In genomic region chr13:55829018-55829655, GRCm38 (mm10) we compare ENCODE assay signal across 17 mouse cellular contexts. TPM values are rescaled to one million over a fixed set of nuclear protein-coding genes. Genes with fewer than 3 reads are reported as not detected.
DNase-seq lines count a peak whose midpoint lies in the region; ATAC-seq and TF ChIP-seq lines count a peak whose summit lies in the region.
"Had no signal": no experiment of that assay in that cellular context is flagged by ENCODE, and none has a peak within 500 bp of the region (broad histone marks: within the 10 kb centered on the region; RNA-seq: fewer than 3 reads in every experiment).

No protein-coding gene starts in this region.

- no peak overlapping the region for H3K27ac ChIP-seq in hindbrain, embryonic 11.5 days (ENCODE audit: low read depth, low read length)
- no peak overlapping the region for H3K27ac ChIP-seq in hindbrain, embryonic 12.5 days
- no peak overlapping the region for H3K27ac ChIP-seq in ES-E14 (ENCODE audit: insufficient read depth, low read depth, low read length, poor library complexity, severe bottlenecking)
- H3K27ac ChIP-seq in embryonic facial prominence, embryonic 11.5 days (replicated peaks; ENCODE audit: low read depth, low read length) = peak overlapping the region; percentile 44; the same call in 1 of the 2 replicates
- H3K27ac ChIP-seq in limb, embryonic 12.5 days = peak overlapping the region; percentile 88
- H3K27ac ChIP-seq: liver, embryonic 14.5 days had no signal

- H3K9me3 ChIP-seq in hindbrain, embryonic 11.5 days (ENCODE audit: control insufficient read depth, low read length) = no peaks in the 10 kb centered on the region
- no peaks in the 10 kb centered on the region for H3K9me3 ChIP-seq in hindbrain, embryonic 12.5 days (replicated peaks)
- no peaks in the 10 kb centered on the region for H3K9me3 ChIP-seq in ES-E14 (ENCODE audit: control insufficient read depth, insufficient read depth, low read depth, low read length)
- no peaks in the 10 kb centered on the region for H3K9me3 ChIP-seq in embryonic facial prominence, embryonic 11.5 days (replicated peaks; ENCODE audit: control insufficient read depth, low read length)
- no peaks in the 10 kb centered on the region for H3K9me3 ChIP-seq in limb, embryonic 12.5 days

- H3K9ac ChIP-seq in hindbrain, embryonic 11.5 days (ENCODE audit: low read depth, low read length) = no peak overlapping the region
- no peak overlapping the region for H3K9ac ChIP-seq in hindbrain, embryonic 12.5 days
- H3K9ac ChIP-seq in ES-E14 (ENCODE audit: insufficient read depth, low read depth, low read length, poor library complexity, severe bottlenecking) = no peak overlapping the region
- peak overlapping the region; percentile 66 for H3K9ac ChIP-seq in embryonic facial prominence, embryonic 11.5 days (replicated peaks; ENCODE audit: low read length)
- peak overlapping the region; percentile 93 for H3K9ac ChIP-seq in limb, embryonic 12.5 days (replicated peaks)
- H3K9ac ChIP-seq: liver, embryonic 14.5 days had no signal

- DNase-seq in hindbrain, embryonic 11.5 days (ENCODE audit: low spot score) = peak; percentile 68
- DNase-seq in ES-E14 (ENCODE audit: low read depth, low spot score) = peak; percentile 25
- no peak for DNase-seq in embryonic facial prominence, embryonic 11.5 days (ENCODE audit: low spot score)
- DNase-seq in thymus, adult 18-20 months = no peak
- DNase-seq in lung, postnatal 10 days = no peak
- DNase-seq in spleen, adult 12 weeks (ENCODE audit: low spot score) = no peak
- DNase-seq: cerebellum, adult 11 months; heart, adult 11 months; kidney, postnatal 25 days; layer of hippocampus, postnatal 36 days had no signal

- H3K36me3 ChIP-seq in hindbrain, embryonic 11.5 days (ENCODE audit: control insufficient read depth, insufficient read depth, low read length) = no peaks in the 10 kb centered on the region
- no peaks in the 10 kb centered on the region for H3K36me3 ChIP-seq in hindbrain, embryonic 12.5 days
- no peaks in the 10 kb centered on the region for H3K36me3 ChIP-seq in ES-E14 (ENCODE audit: control insufficient read depth, insufficient read depth, low read length, poor library complexity, severe bottlenecking)
- no peaks in the 10 kb centered on the region for H3K36me3 ChIP-seq in embryonic facial prominence, embryonic 11.5 days (replicated peaks; ENCODE audit: control insufficient read depth, insufficient read depth, low read depth, low read length)
- H3K36me3 ChIP-seq in limb, embryonic 12.5 days = peaks cover 14% of the 10 kb centered on the region

- peaks cover 5% of the 10 kb centered on the region for H3K4me1 ChIP-seq in hindbrain, embryonic 11.5 days (replicated peaks; ENCODE audit: control insufficient read depth, insufficient read depth, low read length)
- peaks cover 23% of the 10 kb centered on the region for H3K4me1 ChIP-seq in hindbrain, embryonic 12.5 days
- peaks cover 0 to 3% of the 10 kb centered on the region in 2 experiments; a peak in 1 of 4 replicates for H3K4me1 ChIP-seq in ES-E14 (ENCODE audit: control insufficient read depth in 2 of 2, insufficient read depth in 2 of 2, low read length in 2 of 2, poor library complexity in 1 of 2)
- peaks cover 4% of the 10 kb centered on the region for H3K4me1 ChIP-seq in embryonic facial prominence, embryonic 11.5 days (ENCODE audit: control insufficient read depth, insufficient read depth, low read length)
- peaks cover 61% of the 10 kb centered on the region for H3K4me1 ChIP-seq in limb, embryonic 12.5 days (replicated peaks)

- no peak for ATAC-seq in hindbrain, embryonic 11.5 days (ENCODE audit: low FRiP score)
- ATAC-seq in hindbrain, embryonic 12.5 days (ENCODE audit: low FRiP score) = no peak
- no peak for ATAC-seq in embryonic facial prominence, embryonic 11.5 days (replicated peaks; ENCODE audit: insufficient number of reproducible peaks, low FRiP score, low TSS enrichment, low read depth)
- no peak for ATAC-seq in limb, embryonic 12.5 days (ENCODE audit: insufficient number of reproducible peaks, insufficient read depth, low FRiP score, low TSS enrichment, low read depth)

- WGBS in hindbrain, embryonic 11.5 days = under 1% methylated on average over 12 of the region's 12 CpGs
- WGBS in hindbrain, embryonic 12.5 days = 1% methylated on average over 12 of the region's 12 CpGs
- WGBS in embryonic facial prominence, embryonic 11.5 days = 1% methylated on average over 12 of the region's 12 CpGs
- 2% methylated on average over 12 of the region's 12 CpGs for WGBS in limb, embryonic 12.5 days

- in situ Hi-C loops in ES-E14 (cut with MboI; ENCODE audit: low sequenced_read_pairs in 2 of 2, unreplicated experiment in 2 of 2) = no loop called here

- peaks cover 90% of the 10 kb centered on the region for H3K27me3 ChIP-seq in hindbrain, embryonic 11.5 days (ENCODE audit: control insufficient read depth, insufficient read depth, low read length)
- peaks cover 91% of the 10 kb centered on the region for H3K27me3 ChIP-seq in hindbrain, embryonic 12.5 days
- peaks cover 63% of the 10 kb centered on the region for H3K27me3 ChIP-seq in embryonic facial prominence, embryonic 11.5 days (ENCODE audit: control insufficient read depth, insufficient read depth, low read length)
- H3K27me3 ChIP-seq in limb, embryonic 12.5 days = peaks cover 85% of the 10 kb centered on the region

- no peak overlapping the region for H3K4me2 ChIP-seq in hindbrain, embryonic 11.5 days (replicated peaks; ENCODE audit: low read depth, low read length)
- H3K4me2 ChIP-seq in hindbrain, embryonic 12.5 days (replicated peaks) = no peak overlapping the region
- H3K4me2 ChIP-seq in embryonic facial prominence, embryonic 11.5 days (ENCODE audit: low read depth, low read length) = peak overlapping the region; percentile 38; the same call in 1 of the 2 replicates
- H3K4me2 ChIP-seq in limb, embryonic 12.5 days = peak overlapping the region; percentile 74

- no peak overlapping the region for H3K4me3 ChIP-seq in hindbrain, embryonic 11.5 days (ENCODE audit: low read depth, low read length)
- no peak overlapping the region for H3K4me3 ChIP-seq in hindbrain, embryonic 12.5 days
- H3K4me3 ChIP-seq in ES-E14 (ENCODE audit: insufficient read depth in 1 of 2, low read depth in 1 of 2, low read length in 2 of 2, poor library complexity in 1 of 2, severe bottlenecking in 1 of 2) = no peak overlapping the region
- peak overlapping the region; percentile 34 for H3K4me3 ChIP-seq in embryonic facial prominence, embryonic 11.5 days (ENCODE audit: low read depth, low read length)
- peak overlapping the region; percentile 71 for H3K4me3 ChIP-seq in limb, embryonic 12.5 days (replicated peaks)

TF ChIP-seq in ES-E14, 5 proteins besides CTCF, POLR2A, EP300 and RAD21:
- no peak for TF ChIP-seq ZC3H11A (IDR thresholded peaks at IDR 0.05; ENCODE audit: borderline replicate concordance, low read depth, low read length)
- no peak for TF ChIP-seq MAFK (IDR thresholded peaks at IDR 0.05; ENCODE audit: insufficient read depth, low read depth, low read length)
- TF ChIP-seq HCFC1 (IDR thresholded peaks at IDR 0.05; ENCODE audit: borderline replicate concordance, insufficient read depth, low read length) = no peak
- no peak for TF ChIP-seq CHD2 (IDR thresholded peaks at IDR 0.05; ENCODE audit: low read depth, low read length)
- TF ChIP-seq ZNF384 (IDR thresholded peaks at IDR 0.05; ENCODE audit: low read depth, low read length) = no peak
TF ChIP-seq in ES-E14: peak in this region for 0.

RNA-seq across cellular contexts. Expression of gene Pitx1, which starts 6.9 kb away (rescaled TPM):
- 0.25 and 0.43 TPM in 2 replicates for polyA plus RNA-seq in hindbrain, embryonic 11.5 days (2014; fragmentation: Nextera tagmentation; extraction: Ambion mirVana)
- 0.61 and 0.81 TPM in 2 replicates for polyA plus RNA-seq in hindbrain, embryonic 12.5 days (2016; fragmentation: Nextera tagmentation; extraction: Ambion mirVana)
- 0.26 and 1.0 TPM in 2 replicates for total RNA-seq in ES-E14 (2012; rRNA removed)
- polyA plus RNA-seq in embryonic facial prominence, embryonic 11.5 days (2014; fragmentation: Nextera tagmentation; extraction: Ambion mirVana) = 48.5 and 54.9 TPM in 2 replicates
- polyA plus RNA-seq in limb, embryonic 12.5 days (2016; fragmentation: Nextera tagmentation; extraction: Ambion mirVana) = 174 and 206 TPM in 2 replicates
- total RNA-seq: adrenal gland, postnatal 10 days; hematopoietic stem cell, adult 5-6 weeks; layer of hippocampus, postnatal 36 days; megakaryocyte progenitor cell, adult 5-6 weeks had no signal
- polyA plus RNA-seq: spleen, adult 2 months had no signal

RNA-seq across cellular contexts. Expression of gene Catsper3, which starts 44.8 kb away (rescaled TPM):
- 0.15 TPM in 1 of 2 replicates, not detected in the other for polyA plus RNA-seq in hindbrain, embryonic 11.5 days (2014; fragmentation: Nextera tagmentation; extraction: Ambion mirVana)
- polyA plus RNA-seq in hindbrain, embryonic 12.5 days (2016; fragmentation: Nextera tagmentation; extraction: Ambion mirVana) = not detected in 2 replicates
- total RNA-seq in ES-E14 (2012; rRNA removed) = not detected in 2 replicates
- not detected in 2 replicates for polyA plus RNA-seq in embryonic facial prominence, embryonic 11.5 days (2014; fragmentation: Nextera tagmentation; extraction: Ambion mirVana)
- 0.15 TPM in 1 of 2 replicates, not detected in the other for polyA plus RNA-seq in limb, embryonic 12.5 days (2016; fragmentation: Nextera tagmentation; extraction: Ambion mirVana)
- total RNA-seq: megakaryocyte progenitor cell, adult 5-6 weeks had no signal

Comparison
In these comparisons a context has a peak if more than half of its experiments do, and no peak if none do; other contexts are left out.
1. DNase-seq: peak in hindbrain, embryonic 11.5 days (single experiment) and ES-E14 (single experiment); none in embryonic facial prominence, embryonic 11.5 days (single experiment), thymus, adult 18-20 months (0 of 2), lung, postnatal 10 days (single experiment) and spleen, adult 12 weeks (single experiment).
2. H3K27ac ChIP-seq: peak in embryonic facial prominence, embryonic 11.5 days (single experiment) and limb, embryonic 12.5 days (single experiment); none in hindbrain, embryonic 11.5 days (single experiment), hindbrain, embryonic 12.5 days (single experiment) and ES-E14 (single experiment).
3. H3K4me2 ChIP-seq: peak in embryonic facial prominence, embryonic 11.5 days (single experiment) and limb, embryonic 12.5 days (single experiment); none in hindbrain, embryonic 11.5 days (single experiment) and hindbrain, embryonic 12.5 days (single experiment).
4. H3K4me3 ChIP-seq: peak in embryonic facial prominence, embryonic 11.5 days (single experiment) and limb, embryonic 12.5 days (single experiment); none in hindbrain, embryonic 11.5 days (single experiment), hindbrain, embryonic 12.5 days (single experiment) and ES-E14 (0 of 2).
5. H3K9ac ChIP-seq: peak in embryonic facial prominence, embryonic 11.5 days (single experiment) and limb, embryonic 12.5 days (single experiment); none in hindbrain, embryonic 11.5 days (single experiment), hindbrain, embryonic 12.5 days (single experiment) and ES-E14 (single experiment).
6. RNA of gene Pitx1, which starts 6.9 kb away (polyA plus RNA-seq): 174 to 206 TPM in limb, embryonic 12.5 days and 48.5 to 54.9 TPM in embryonic facial prominence, embryonic 11.5 days; 0.61 to 0.81 TPM in hindbrain, embryonic 12.5 days and 0.25 to 0.43 TPM in hindbrain, embryonic 11.5 days; every median in the first group is over 10 times any median in the second.